Mouse (Mus musculus) T-helper 1 cell (primary cell): ENCODE measurements around the gene Gpr35.

ENCODE experiments used
- in situ Hi-C: fragments of 300-600 bp; cut with MboI, MseI; formaldehyde crosslinking; loops from one replicate; pipeline ENCODE4 v1.15.1; 2025; ENCODE audit warnings: high pct_unique_total_duplicates

Gpr35 gene

DNA sequence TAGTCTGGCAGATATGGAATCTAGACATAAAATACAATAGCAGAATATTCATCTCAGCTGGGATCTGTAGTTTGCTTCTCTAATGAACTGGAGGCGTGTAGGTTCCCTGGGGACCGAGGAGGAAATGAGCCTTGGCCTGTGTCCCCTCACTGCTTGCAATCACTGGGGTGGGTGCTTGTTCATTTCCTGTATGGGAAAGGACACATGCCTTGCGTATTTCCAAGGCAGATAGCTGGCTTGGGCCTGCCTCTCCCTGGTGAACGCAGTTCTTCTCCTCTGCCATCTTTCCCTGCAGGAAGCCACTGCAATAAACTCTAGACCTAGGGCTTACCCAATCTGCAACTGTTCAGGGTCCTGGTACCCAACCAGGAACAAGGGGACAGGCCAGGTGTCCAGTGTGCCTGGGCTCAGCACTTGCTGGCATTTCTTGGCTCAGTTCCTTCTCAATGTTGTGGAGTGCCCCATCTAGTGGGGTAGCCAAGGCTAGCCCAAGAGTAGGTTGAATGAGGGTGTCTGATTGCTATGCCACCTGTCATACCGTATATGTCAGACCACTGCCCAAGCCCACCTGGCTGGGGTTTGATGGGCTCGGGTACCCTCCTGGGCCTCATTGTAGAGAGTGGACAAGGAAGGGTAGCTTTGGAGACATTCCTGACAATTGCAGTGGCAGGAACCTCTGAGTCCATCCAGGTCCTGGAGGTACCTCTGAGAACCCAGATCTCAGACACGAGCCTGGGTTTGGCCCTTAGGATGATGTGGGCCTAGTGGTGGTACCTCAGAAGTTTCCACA lies 30.6 kb downstream of the Gpr35 start:
- in situ Hi-C loops, result no loop called here

GRCm38 (mm10) chr1:92982931-92983605 lies 32.4 kb downstream of the Gpr35 start:
- in situ Hi-C loops, result no loop called here

DNA sequence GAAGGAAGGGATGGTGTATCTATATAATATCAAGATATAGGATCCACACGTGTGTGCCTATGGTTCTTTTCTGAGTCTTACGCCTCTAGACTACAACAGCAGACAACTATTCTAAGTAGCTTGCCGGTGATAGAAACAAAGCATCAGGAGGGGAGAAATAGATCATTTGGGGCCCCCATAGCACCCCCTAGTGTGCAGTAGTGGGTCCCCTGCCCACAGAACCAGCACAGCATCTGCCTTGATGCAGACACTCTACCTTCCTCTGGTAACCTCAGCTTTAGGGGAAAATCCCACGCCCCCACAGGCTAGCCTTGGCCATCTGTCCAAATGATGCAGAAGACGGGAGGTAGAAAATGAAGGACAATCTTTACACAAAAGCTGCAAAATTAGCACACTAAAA lies 34.3 kb downstream of the Gpr35 start:
- in situ Hi-C loops, result no loop called here

DNA sequence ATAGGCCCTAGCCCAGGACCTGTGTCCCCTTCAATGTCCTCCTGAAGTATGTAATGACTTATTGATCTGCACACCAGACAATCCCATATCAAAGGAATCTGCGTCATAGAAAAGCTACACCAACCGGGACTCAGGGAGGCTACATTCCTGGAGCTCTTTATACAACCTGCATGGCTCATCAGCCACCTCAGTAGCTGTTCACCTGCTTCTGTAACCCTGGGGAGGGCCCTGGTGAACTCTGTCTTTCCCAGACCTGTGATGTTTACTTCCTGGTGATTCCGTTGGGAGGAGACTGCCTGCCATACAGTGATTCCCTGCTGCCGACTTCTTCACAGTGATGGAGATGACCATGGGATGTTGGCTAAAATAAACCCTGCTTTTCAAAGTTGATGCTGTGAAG lies 38.2 kb downstream of the Gpr35 start:
- in situ Hi-C loops, result no loop called here

GRCm38 (mm10) chr1:92989891-92990290 lies 39.2 kb downstream of the Gpr35 start:
- in situ Hi-C loops, result no loop called here

DNA sequence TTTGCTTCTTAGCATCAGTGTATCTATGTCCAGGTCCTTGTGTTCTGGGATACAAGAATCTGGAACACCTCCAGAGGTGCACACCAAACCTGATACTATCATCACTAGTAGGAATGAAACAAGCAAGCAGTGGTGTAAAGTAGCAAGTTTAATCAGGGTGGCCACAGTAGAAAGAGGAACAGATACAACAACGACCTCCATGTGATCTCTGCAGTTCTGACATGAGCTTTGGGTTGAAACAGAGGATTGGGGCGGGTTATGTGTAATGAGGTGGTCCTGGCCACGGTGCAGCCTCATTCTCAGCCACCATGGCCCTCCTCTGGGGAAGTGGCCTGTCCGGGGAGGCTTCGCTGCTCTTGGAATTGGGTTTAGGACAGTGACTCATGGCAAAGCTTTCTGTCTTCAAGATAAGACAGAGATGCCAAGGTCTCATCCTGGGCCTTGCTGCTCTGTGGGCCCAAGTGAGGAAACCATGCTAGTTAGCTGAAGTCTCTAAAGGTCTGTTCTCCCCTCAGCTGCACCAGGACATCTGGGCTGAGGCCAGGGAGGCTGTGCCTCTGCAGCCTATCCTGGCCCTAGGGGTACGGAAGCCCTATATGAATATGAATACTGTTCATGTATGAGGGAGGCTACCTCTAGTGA lies 41.7 kb downstream of the Gpr35 start:
- in situ Hi-C loops, result no loop called here

GRCm38 (mm10) chr1:92992880-92993279 lies 42.2 kb downstream of the Gpr35 start:
- in situ Hi-C loops, result no loop called here

DNA sequence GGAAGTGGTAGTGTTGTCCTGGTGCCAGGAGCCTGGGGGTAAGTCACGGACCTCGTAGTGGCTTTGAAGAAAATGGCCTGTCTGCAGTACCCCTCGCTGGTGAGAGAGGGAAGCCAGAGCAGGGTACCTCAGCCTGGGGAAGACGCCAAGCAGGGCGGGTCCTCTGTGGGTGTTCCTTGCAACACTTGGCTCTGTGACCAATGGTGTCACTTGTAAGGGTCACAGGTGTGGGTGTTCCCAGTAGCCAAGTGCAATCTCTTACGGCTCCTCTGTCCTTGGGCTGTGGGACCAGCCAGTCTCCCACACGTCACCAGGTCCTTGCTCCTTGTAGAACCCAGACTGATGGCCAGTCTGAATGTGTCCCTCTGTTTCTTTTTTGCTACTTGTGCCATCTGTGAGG lies 55.4 kb downstream of the Gpr35 start, which contains the start of gene Aqp12:
Gene Aqp12, plus strand, starts transcription at position 274 of the 400 bp plus-strand sequence.
- in situ Hi-C loops, result no loop called here

DNA sequence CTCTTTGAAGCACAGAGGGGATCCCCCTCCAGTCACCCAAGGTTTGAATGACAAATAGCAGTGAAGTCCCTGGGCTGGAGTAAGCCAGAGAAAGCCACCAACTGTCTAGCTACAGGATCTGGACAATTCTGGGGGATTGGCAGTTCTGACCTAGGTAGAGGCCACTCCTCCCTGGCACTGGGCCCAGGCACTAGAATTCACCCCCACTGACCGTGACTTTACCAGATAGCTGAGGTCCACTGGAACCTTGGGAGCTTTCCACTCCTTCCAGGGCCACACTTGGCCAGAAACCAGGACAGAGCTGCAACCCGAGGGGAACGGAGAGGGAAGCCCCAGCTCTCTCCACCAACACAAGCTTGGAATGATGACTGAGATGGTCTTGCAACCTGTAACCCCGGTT lies 58.5 kb downstream of the Gpr35 start:
- in situ Hi-C loops, result no loop called here

GRCm38 (mm10) chr1:93010731-93011130 lies 60.1 kb downstream of the Gpr35 start:
- in situ Hi-C loops, result no loop called here

- in situ Hi-C loops, result no loop called here
Measured at GRCm38 (mm10) chr1:93012103-93012585, 61.5 kb downstream of the Gpr35 start.

DNA sequence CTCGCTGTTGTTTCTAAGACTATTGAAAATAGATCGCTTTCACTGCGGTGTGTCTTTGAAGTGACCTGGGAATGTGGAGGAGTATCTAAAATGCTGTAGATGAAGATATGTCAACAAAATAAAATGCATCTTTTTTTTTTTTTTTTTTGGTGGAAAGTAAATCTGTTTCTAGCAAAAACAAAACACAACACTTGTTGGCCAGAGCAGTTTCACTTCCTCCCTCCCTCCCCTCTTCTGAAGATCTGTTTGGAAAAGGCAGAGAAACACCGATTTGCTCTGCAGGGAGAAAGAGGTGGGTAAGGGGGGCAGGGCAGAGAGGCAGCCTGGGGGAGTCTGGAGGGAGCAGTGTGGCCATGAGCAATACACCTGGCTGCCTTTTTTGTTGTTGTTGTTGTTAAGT lies 62.7 kb downstream of the Gpr35 start:
- in situ Hi-C loops, result no loop called here

GRCm38 (mm10) chr1:93014460-93014859 lies 63.8 kb downstream of the Gpr35 start:
- in situ Hi-C loops, result no loop called here

GRCm38 (mm10) chr1:93015136-93015535 lies 64.5 kb downstream of the Gpr35 start:
- in situ Hi-C loops, result no loop called here

DNA sequence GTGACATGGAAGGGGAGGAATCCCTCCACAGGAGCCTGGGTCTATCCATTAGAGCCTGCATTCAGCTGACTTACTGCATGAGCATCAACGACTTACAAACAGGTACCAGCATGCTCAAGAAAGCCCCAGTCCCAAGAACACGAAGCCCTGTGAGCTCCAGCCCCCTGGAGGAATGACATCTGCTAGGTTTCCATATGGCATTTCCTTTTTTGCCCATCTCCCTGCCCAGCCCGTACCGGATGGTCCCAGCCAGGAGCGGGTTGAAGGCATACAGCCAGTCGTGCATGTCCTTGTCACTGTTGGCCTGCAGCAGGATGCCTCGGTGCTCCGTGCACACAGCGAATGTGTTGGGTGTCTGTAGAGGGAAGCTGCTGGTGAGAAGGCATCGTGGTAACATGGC lies 68.1 kb downstream of the Gpr35 start:
- in situ Hi-C loops, result no loop called here

GRCm38 (mm10) chr1:93020602-93021001 lies 69.9 kb downstream of the Gpr35 start:
- in situ Hi-C loops, result no loop called here

DNA sequence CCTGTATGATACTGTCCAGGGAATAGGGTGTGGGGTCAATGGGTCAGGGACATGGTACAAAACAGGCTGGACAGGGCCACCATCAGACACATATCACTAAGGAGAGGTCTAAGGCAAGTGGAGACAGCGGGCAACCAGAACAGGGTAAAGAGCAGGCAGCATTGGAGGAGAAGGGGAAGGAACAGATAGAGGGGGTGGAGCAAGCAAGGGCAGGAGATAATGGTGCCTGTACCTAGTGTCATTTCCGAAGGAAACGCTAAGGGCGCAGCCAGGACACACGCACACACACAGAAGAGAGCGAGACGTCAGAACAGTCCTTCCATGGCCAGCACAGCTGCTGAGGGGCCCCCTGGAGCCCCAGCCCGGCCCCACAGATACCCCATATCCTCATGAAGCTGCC lies 75.9 kb downstream of the Gpr35 start:
- in situ Hi-C loops, result no loop called here

DNA sequence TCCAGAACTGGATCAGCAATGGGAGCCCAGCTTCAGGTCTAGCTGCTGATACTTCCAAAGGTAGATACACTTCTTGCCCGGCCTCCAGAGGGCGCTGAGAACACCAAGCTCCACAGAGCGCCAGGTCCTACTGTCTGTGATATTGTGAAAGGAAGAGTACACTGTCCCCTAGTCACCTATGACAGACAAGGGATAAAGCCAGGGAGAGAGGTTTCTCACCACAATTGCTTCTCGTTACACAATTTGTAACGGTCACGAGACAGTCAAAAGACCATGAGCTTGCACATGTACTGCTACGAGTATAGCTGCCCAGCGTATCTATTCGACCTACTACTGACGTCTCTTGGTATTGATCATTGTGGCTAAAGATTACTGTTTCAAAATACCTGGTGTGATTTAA lies 78.7 kb downstream of the Gpr35 start:
- in situ Hi-C loops, result no loop called here

GRCm38 (mm10) chr1:93030060-93030459 lies 79.4 kb downstream of the Gpr35 start:
- in situ Hi-C loops, result no loop called here

DNA sequence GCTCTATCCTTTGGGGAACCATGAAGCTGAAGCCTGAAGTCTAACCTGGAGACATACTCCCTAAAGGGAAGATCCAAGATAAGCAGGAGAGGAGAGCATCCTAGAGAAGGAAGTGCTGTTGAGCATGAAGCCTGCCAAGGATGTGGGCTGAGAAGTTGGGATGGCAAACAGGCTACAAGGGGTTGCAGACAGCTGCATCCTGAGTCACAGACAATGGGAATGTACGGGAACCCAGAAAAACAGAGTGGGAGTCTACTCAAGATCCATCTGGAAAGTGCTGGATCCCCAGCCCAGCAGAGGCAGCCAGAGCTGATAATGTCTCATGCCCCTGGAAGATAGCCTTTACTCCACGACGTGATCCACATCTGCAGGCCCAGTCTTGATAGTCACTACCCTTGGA lies 80.5 kb downstream of the Gpr35 start:
- in situ Hi-C loops, result no loop called here

- in situ Hi-C loops, result no loop called here
Measured at GRCm38 (mm10) chr1:93033989-93034388, 83.3 kb downstream of the Gpr35 start.

DNA sequence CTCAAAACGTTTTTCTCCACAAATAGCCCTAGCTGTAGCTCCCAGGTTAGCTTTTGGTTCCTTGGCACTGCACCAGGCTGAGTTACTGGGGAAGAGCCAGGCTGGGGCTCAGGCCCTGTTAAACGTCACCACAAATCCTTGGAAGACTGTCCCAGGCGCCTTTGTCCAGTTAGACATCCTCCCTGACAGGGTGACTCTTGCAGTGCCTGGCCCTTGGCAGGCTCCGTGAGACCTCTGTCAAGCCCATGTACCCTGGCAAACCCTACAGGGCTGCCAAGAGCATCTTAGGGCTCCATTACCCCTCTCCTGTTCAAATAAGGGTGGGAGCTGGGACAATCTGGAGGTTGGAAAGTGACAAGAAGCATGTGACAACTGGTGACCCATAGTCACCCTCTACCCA lies 85.3 kb downstream of the Gpr35 start:
- in situ Hi-C loops, result no loop called here
